Mouse (Mus musculus) brain, embryonic 14.5 days (tissue): ENCODE measurements around the gene Ank2.

ENCODE experiments used
- CTCF ChIP-seq: fragments of 200-500 bp; IDR thresholded peaks from 2 replicates; pipeline ENCODE4 v1.5.1; 2012; ENCODE audit warnings: inconsistent platforms, mild to moderate bottlenecking, moderate library complexity, borderline replicate concordance; ENCODE audit not compliant: insufficient read depth, insufficient read length; ENCODE audit errors: extremely low read depth
- POLR2A ChIP-seq: fragments of 200-500 bp; IDR thresholded peaks from 2 replicates; pipeline ENCODE4 v1.6.1; 2012; ENCODE audit warnings: mild to moderate bottlenecking, inconsistent platforms, borderline replicate concordance; ENCODE audit not compliant: poor library complexity, insufficient read depth, insufficient read length, severe bottlenecking; ENCODE audit errors: extremely low read depth

DNA sequence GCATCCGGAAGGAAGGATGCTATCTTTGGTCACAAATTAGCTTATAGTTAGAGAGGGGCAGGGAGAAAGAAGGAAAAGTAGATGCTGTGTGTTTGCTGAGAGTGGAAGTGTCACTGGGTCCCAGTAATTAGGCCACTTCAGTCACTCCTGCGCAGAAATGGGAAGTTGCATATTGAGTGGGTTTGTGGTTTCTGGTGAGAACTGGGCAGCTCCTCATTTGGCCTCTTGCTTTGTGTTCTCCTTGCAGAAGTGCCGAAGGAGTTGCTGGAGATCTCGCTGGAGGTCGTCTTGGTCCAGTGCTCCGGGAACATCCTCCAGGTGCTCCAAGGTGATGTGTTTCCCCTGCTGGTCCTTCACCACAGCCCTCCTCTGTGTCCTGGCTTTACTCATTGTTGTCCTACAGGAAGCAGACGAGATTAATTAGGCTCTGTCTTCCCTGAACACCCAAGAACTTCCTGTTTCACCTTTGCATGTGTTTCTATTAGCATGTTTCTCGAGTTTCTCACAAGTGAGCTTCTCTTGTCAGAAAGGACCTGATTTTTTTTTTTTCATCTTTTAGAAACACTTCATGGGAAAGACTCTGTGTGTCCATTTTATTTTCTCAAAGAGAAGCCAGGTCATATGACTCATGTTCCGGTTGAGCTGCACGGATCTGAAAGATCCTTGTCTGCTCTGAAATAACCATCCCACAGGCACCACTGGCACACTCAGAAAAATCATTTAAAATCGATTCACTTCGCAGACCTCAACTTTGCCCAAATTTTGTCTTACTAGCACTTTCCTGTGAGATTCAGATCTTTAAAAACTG, 575.4 kb downstream of the Ank2 start:
- TF ChIP-seq CTCF (no peak), POLR2A (no peak)
